Mouse (Mus musculus): ENCODE data around the gene Cs. TPM values are rescaled to one million over a fixed set of nuclear protein-coding genes. Genes with fewer than 3 reads are reported as not detected.
"Not testable (repeated sequence)": the region's sequence is repeated elsewhere in the genome, so short reads cannot be mapped to it uniquely, and the experiment has no call there.

Gene Cs
- polyA plus RNA-seq (2014; fragmentation: Nextera tagmentation; extraction: Ambion mirVana), result 266 and 284 TPM in 2 replicates

DNA sequence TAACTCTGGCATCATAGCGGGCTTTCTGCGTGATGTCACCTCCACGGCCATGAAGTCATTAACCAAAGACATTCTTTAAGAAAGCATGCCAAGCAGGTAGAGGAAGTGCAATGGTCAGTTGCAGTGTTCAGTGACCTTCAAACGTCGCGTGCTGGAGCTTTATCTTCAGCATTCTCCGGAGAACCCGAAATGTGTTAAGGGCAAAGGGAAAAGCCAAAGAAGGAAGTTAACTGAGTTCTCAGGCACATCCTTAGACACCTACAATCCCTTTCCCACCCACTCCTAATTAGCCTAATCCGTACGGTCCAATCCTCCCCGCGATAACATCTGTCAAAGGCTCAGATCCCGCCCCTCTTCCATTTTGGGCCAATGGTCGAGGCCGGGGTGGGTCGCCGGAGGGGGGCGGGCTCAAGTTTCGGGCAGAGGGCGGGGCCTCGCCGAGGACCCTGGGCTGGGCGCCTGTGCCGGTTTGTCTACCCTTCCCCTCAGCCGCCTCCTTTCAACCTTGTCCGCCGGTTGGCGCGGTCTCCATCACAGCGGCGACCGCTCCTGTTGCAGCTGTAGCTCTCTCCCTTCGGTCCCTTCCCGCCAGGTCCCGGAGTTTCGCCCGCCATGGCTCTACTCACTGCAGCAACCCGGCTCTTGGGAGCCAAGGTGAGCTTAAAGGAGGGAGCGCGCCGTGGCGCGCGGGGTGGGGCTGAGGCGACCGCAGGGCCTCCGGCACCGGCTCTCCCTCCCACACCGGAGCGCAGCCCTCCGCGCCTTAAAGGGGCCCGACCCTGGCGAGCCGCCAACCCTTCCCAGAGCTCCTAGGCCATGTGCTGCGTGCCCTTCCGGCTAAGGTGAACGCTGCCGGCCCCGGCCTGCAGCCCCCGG lies at the start of gene Cs:
TSS of gene Cs (plus strand) at position 429 of the 876 bp plus-strand sequence.
- peak within 1 kb of the TSS; percentile 99 for H3K4me3 ChIP-seq (ENCODE audit: low read depth, low read length)
- no peaks in the 10 kb centered on the region for H3K27me3 ChIP-seq (ENCODE audit: control insufficient read depth, insufficient read depth, low read length)
- peaks cover 9% of the 10 kb centered on the region for H3K4me1 ChIP-seq (ENCODE audit: control insufficient read depth, insufficient read depth, low read length)
- H3K4me2 ChIP-seq (ENCODE audit: low read depth), result peak within 1 kb of the TSS; percentile 84
- H3K9ac ChIP-seq (ENCODE audit: low read length), result peak within 1 kb of the TSS; percentile 94
- ATAC-seq (ENCODE audit: insufficient read depth, low FRiP score, low TSS enrichment), result peak; percentile 99
- no peaks in the 10 kb centered on the region for H3K36me3 ChIP-seq (ENCODE audit: control insufficient read depth, insufficient read depth, low read length)
- DNase-seq (ENCODE audit: low spot score), result peak; percentile 96
- 2% methylated on average over 59 of the region's 61 CpGs for WGBS
- no peaks in the 10 kb centered on the region for H3K9me3 ChIP-seq (ENCODE audit: control insufficient read depth, low read length)
- H3K27ac ChIP-seq (ENCODE audit: low read depth, low read length), result peak within 1 kb of the TSS; percentile 83

DNA sequence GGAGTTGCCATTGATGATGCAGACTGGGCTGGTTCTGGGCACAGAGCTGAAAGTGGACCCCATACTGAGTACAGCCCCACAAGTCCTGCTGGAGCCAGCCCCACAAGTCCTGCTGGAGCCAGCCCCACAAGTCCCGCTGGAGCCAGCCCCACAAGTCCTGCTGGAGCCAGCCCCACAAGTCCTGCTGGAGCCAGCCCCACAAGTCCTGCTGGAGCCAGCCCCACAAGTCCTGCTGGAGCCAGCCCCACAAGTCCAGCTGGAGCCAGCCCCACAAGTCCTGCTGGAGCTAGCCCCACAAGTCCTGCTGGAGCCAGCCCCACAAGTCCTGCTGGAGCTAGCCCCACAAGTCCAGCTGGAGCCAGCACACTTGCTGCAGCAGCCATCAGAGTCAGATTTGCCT lies 46.9 kb upstream of the Cs start:
- not testable (repeated sequence) for H3K27ac ChIP-seq (ENCODE audit: low read depth, low read length); H3K4me1 ChIP-seq (ENCODE audit: control insufficient read depth, insufficient read depth, low read length); ATAC-seq (ENCODE audit: insufficient read depth, low FRiP score, low TSS enrichment); H3K4me3 ChIP-seq (ENCODE audit: low read depth, low read length); DNase-seq (ENCODE audit: low spot score); H3K9ac ChIP-seq (ENCODE audit: low read length); H3K9me3 ChIP-seq (ENCODE audit: control insufficient read depth, low read length); H3K36me3 ChIP-seq (ENCODE audit: control insufficient read depth, insufficient read depth, low read length); H3K27me3 ChIP-seq (ENCODE audit: control insufficient read depth, insufficient read depth, low read length); H3K4me2 ChIP-seq (ENCODE audit: low read depth)
- WGBS, result 85% methylated on average over 1 of the region's 1 CpGs

DNA sequence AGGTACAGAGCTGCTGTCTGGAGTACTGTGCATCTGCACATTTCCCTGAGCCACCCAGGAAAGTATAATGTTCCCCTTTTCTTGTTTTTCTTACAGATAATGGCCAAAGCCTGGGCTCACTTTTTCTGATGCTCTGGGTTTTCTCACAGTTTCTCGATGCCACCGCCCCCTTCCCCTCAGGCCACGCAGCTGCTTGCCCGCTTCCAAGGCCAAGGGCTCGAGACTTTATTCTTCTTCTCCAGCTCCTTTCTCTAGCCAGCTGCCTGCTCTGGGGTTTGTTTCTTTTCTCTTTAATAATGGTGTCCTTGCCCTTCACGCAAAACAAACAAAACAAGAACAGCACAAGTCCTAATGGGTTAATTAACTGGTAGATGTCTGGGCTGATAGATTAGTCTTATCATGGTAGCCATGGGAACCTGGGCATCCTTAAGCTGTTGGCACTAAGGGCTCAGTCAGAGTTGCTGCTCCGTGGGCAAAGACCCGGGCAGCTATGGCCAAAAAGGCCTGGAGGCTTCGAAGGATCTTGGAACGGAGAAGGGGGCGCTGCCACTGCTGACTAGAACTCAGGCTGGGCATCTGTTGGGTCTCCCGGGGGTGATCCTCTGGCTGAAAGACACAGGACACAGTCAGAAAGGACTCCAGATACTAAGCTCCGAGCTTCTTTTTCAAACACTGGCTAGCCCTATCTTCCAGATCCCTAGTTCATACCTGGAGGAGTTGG lies 41.0 kb upstream of the Cs start:
- Histone ChIP-seq H3K36me3 (ENCODE audit: control insufficient read depth, insufficient read depth, low read length) (no peaks in the 10 kb centered on the region), H3K4me2 (ENCODE audit: low read depth) (no peak overlapping the region), H3K4me3 (ENCODE audit: low read depth, low read length) (no peak overlapping the region), H3K27ac (ENCODE audit: low read depth, low read length) (no peak overlapping the region), H3K4me1 (ENCODE audit: control insufficient read depth, insufficient read depth, low read length) (no peaks in the 10 kb centered on the region), H3K27me3 (ENCODE audit: control insufficient read depth, insufficient read depth, low read length) (no peaks in the 10 kb centered on the region), H3K9me3 (ENCODE audit: control insufficient read depth, low read length) (no peaks in the 10 kb centered on the region), H3K9ac (ENCODE audit: low read length) (no peak overlapping the region)
- WGBS, result 87% methylated on average over 13 of the region's 13 CpGs
- ATAC-seq (ENCODE audit: insufficient read depth, low FRiP score, low TSS enrichment) (no peak), DNase-seq (ENCODE audit: low spot score) (no peak)

DNA sequence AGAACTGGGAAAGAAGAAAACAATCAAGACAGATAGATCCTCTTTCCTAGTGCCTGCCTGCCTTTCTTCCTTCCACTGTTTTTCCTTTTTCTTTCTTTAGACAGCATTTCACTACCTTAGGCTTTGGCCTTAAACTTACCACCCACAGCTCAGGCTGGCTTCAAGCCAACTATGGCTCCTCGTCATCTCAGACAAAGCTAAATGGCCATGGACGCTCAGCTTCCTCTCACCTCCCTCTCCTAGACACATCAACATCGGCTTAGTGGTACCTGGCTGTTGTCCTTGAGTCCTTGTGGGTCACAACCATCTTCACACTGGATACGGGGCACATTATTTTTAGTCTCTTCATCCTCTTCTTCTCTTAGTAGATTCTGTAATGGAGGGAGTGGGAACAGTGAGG lies 40.3 kb upstream of the Cs start:
- 84% methylated on average over 4 of the region's 4 CpGs for WGBS
- no peaks in the 10 kb centered on the region for H3K27me3 ChIP-seq (ENCODE audit: control insufficient read depth, insufficient read depth, low read length)
- no peak overlapping the region for H3K9ac ChIP-seq (ENCODE audit: low read length)
- H3K36me3 ChIP-seq (ENCODE audit: control insufficient read depth, insufficient read depth, low read length), result no peaks in the 10 kb centered on the region
- no peaks in the 10 kb centered on the region for H3K4me1 ChIP-seq (ENCODE audit: control insufficient read depth, insufficient read depth, low read length)
- no peak for ATAC-seq (ENCODE audit: insufficient read depth, low FRiP score, low TSS enrichment)
- H3K4me2 ChIP-seq (ENCODE audit: low read depth), result no peak overlapping the region
- H3K27ac ChIP-seq (ENCODE audit: low read depth, low read length), result no peak overlapping the region
- no peaks in the 10 kb centered on the region for H3K9me3 ChIP-seq (ENCODE audit: control insufficient read depth, low read length)
- no peak for DNase-seq (ENCODE audit: low spot score)
- H3K4me3 ChIP-seq (ENCODE audit: low read depth, low read length), result no peak overlapping the region

DNA sequence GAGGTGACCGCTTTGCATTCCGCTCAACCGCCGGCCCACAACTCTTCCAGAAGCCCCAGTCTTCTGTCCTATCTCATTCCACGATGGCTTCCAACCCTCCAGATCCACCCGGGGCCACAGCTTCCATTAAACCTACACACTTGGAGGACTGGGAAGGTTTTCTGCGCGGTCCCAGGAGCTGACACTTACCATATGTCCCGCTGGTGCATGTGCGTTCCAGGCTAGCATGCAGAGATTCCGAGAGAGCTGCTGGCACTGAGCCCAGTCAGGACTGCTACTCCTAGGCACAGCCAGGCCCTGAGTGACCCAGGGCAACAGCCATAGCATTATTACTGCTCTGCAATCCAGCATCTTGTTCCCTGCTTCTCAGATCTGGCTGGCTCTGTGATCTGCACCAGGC lies 39.9 kb upstream of the Cs start:
- no peaks in the 10 kb centered on the region for H3K36me3 ChIP-seq (ENCODE audit: control insufficient read depth, insufficient read depth, low read length)
- 85% methylated on average over 11 of the region's 11 CpGs for WGBS
- no peak overlapping the region for H3K27ac ChIP-seq (ENCODE audit: low read depth, low read length)
- H3K27me3 ChIP-seq (ENCODE audit: control insufficient read depth, insufficient read depth, low read length), result no peaks in the 10 kb centered on the region
- H3K4me2 ChIP-seq (ENCODE audit: low read depth), result no peak overlapping the region
- no peak for DNase-seq (ENCODE audit: low spot score)
- H3K4me1 ChIP-seq (ENCODE audit: control insufficient read depth, insufficient read depth, low read length), result peaks cover 3% of the 10 kb centered on the region
- H3K9me3 ChIP-seq (ENCODE audit: control insufficient read depth, low read length), result no peaks in the 10 kb centered on the region
- H3K4me3 ChIP-seq (ENCODE audit: low read depth, low read length), result no peak overlapping the region
- H3K9ac ChIP-seq (ENCODE audit: low read length), result no peak overlapping the region
- ATAC-seq (ENCODE audit: insufficient read depth, low FRiP score, low TSS enrichment), result no peak

DNA sequence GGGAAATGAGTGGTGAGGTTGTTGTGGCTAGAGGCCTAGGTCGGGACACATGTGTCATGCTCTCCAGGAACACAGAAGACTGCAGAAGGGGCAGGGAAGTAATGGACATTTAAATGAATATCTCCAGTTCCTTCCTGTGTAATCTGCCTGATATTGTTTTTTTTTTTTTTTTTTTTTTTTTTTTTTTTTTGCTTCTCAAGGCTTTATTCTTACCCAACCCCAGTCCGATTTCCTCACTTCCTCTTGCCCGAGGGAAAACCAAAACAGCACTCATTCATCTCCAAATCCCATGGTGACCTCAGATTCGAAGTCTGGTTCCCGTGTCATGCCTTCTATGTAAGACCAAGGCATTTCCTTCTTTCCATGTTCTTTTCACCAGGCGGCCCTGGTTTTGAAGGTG lies 39.3 kb upstream of the Cs start:
- H3K9ac ChIP-seq (ENCODE audit: low read length), result no peak overlapping the region
- ATAC-seq (ENCODE audit: insufficient read depth, low FRiP score, low TSS enrichment) (no peak), DNase-seq (ENCODE audit: low spot score) (no peak)
- no peaks in the 10 kb centered on the region for H3K9me3 ChIP-seq (ENCODE audit: control insufficient read depth, low read length)
- no peak overlapping the region for H3K4me2 ChIP-seq (ENCODE audit: low read depth)
- no peak overlapping the region for H3K4me3 ChIP-seq (ENCODE audit: low read depth, low read length)
- peaks cover 3% of the 10 kb centered on the region for H3K4me1 ChIP-seq (ENCODE audit: control insufficient read depth, insufficient read depth, low read length)
- no peaks in the 10 kb centered on the region for H3K27me3 ChIP-seq (ENCODE audit: control insufficient read depth, insufficient read depth, low read length)
- WGBS, result 77% methylated on average over 6 of the region's 6 CpGs
- H3K27ac ChIP-seq (ENCODE audit: low read depth, low read length), result no peak overlapping the region
- H3K36me3 ChIP-seq (ENCODE audit: control insufficient read depth, insufficient read depth, low read length), result no peaks in the 10 kb centered on the region

DNA sequence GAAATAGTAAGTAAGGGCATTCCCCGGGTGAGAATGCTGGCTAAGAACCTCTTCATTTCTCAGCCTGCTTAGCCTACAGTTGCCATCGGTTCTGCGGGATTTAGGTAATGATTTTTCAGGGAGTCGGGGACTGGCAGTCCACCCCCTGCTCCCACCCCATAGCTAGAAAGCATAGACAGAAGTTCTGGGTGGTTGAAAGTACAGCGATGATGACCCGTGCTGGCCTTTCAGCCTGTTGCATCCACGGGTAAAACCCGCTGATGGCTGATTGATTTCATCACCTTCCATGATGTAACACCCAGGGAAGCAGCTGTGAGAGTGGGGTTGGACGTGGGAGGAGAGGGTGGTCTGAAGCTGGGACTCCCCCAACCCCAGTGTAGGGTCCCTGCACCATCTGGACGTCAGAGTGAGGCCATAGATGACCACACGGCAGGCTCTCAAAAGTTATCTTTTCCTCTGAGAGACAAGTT lies 38.8 kb upstream of the Cs start, which contains the start of gene Il23a:
TSS of gene Il23a (minus strand) at position 51 of the 470 bp plus-strand sequence.
- H3K9ac ChIP-seq (ENCODE audit: low read length), result no peak within 1 kb of the TSS
- H3K36me3 ChIP-seq (ENCODE audit: control insufficient read depth, insufficient read depth, low read length), result no peaks in the 10 kb centered on the region
- WGBS, result 84% methylated on average over 11 of the region's 11 CpGs
- no peaks in the 10 kb centered on the region for H3K9me3 ChIP-seq (ENCODE audit: control insufficient read depth, low read length)
- H3K4me2 ChIP-seq (ENCODE audit: low read depth), result no peak within 1 kb of the TSS
- peaks cover 3% of the 10 kb centered on the region for H3K4me1 ChIP-seq (ENCODE audit: control insufficient read depth, insufficient read depth, low read length)
- no peak within 1 kb of the TSS for H3K27ac ChIP-seq (ENCODE audit: low read depth, low read length)
- H3K4me3 ChIP-seq (ENCODE audit: low read depth, low read length), result no peak within 1 kb of the TSS
- H3K27me3 ChIP-seq (ENCODE audit: control insufficient read depth, insufficient read depth, low read length), result no peaks in the 10 kb centered on the region
- ATAC-seq (ENCODE audit: insufficient read depth, low FRiP score, low TSS enrichment) (no peak), DNase-seq (ENCODE audit: low spot score) (no peak)

DNA sequence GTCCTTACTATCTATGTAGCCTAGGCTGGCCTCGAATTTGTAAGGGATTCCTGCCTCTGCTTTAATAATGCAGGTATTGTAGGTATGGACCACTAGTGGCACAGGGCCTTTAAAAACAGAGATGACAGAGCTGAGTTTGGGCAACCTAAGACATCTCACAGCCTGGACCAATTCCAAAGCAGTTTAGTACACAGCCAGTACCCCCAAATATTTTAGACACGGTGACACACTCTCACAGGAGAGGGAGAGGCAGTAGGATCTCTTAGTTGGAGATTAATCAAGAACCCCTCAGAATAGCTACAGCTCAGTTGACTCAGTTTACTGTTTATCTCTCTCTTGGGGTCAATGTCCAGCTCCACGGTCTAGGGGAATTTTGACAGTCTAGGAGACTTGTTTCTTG lies 35.2 kb upstream of the Cs start:
- Histone ChIP-seq H3K9ac (ENCODE audit: low read length) (peak overlapping the region; percentile 95), H3K27ac (ENCODE audit: low read depth, low read length) (peak overlapping the region; percentile 80), H3K4me1 (ENCODE audit: control insufficient read depth, insufficient read depth, low read length) (peaks cover 9% of the 10 kb centered on the region), H3K4me3 (ENCODE audit: low read depth, low read length) (peak overlapping the region; percentile 55), H3K27me3 (ENCODE audit: control insufficient read depth, insufficient read depth, low read length) (no peaks in the 10 kb centered on the region), H3K9me3 (ENCODE audit: control insufficient read depth, low read length) (no peaks in the 10 kb centered on the region), H3K36me3 (ENCODE audit: control insufficient read depth, insufficient read depth, low read length) (no peaks in the 10 kb centered on the region), H3K4me2 (ENCODE audit: low read depth) (peak overlapping the region; percentile 79)
- ATAC-seq (ENCODE audit: insufficient read depth, low FRiP score, low TSS enrichment) (no peak), DNase-seq (ENCODE audit: low spot score) (no peak)
- WGBS, result 48% methylated on average over 3 of the region's 3 CpGs

All from neural tube, embryonic 11.5 days (tissue).